Mouse (Mus musculus) kidney, postnatal 0 days (tissue): ENCODE results near the gene Crtap. TPM values are rescaled to one million over a fixed set of nuclear protein-coding genes. Genes with fewer than 3 reads are reported as not detected.
A peak's percentile ranks its signal among the peaks of the same experiment; 100 is the strongest.

Experiments
- ATAC-seq: fragments of 200-750 bp; cut with Nextera tagmentation; replicated peaks from 2 replicates; pipeline ENCODE4 v1.8.0; 2017; ENCODE audit warnings: low read depth, moderate number of reproducible peaks, moderate TSS enrichment, moderate library complexity; ENCODE audit not compliant: low FRiP score
- DNase-seq: peaks from one replicate; pipeline ENCODE4 v3.0.0-alpha.2; 2016; ENCODE audit warnings: low spot score
- H3K27ac ChIP-seq: fragments of 300-500 bp; sonication (generic); 2 replicates; pipeline ENCODE4 v1.5.1; 2014; ENCODE audit warnings: mild to moderate bottlenecking
- H3K27me3 ChIP-seq: fragments of 300-500 bp; sonication (generic); 2 replicates; pipeline ENCODE4 v1.6.1; 2014; ENCODE audit warnings: low read length, mixed read lengths; ENCODE audit not compliant: insufficient read depth
- H3K36me3 ChIP-seq: fragments of 300-500 bp; sonication (generic); 2 replicates; pipeline ENCODE4 v1.6.1; 2014; ENCODE audit warnings: low read length, mixed read lengths; ENCODE audit not compliant: insufficient read depth
- H3K4me1 ChIP-seq: fragments of 300-500 bp; sonication (generic); replicated peaks from 2 replicates; pipeline ENCODE4 v1.6.1; 2014; ENCODE audit warnings: antibody characterized with exemption, low read length, mixed read lengths; ENCODE audit not compliant: insufficient read depth
- H3K4me2 ChIP-seq: fragments of 300-500 bp; sonication (generic); 2 replicates; pipeline ENCODE4 v1.6.1; 2014; ENCODE audit warnings: mild to moderate bottlenecking, low read length, moderate library complexity, mixed read lengths
- H3K4me3 ChIP-seq: fragments of 300-500 bp; sonication (generic); replicated peaks from 2 replicates; pipeline ENCODE4 v1.5.1; 2014; ENCODE audit warnings: low read depth, low read length
- H3K9ac ChIP-seq: fragments of 300-500 bp; sonication (generic); 2 replicates; pipeline ENCODE4 v1.6.1; 2014; ENCODE audit warnings: low read depth, low read length
- H3K9me3 ChIP-seq: fragments of 300-500 bp; sonication (generic); replicated peaks from 2 replicates; pipeline ENCODE4 v1.6.1; 2016; ENCODE audit warnings: low read length, inconsistent platforms, mixed read lengths
- CTCF ChIP-seq: IDR thresholded peaks from 2 replicates; pipeline ENCODE4 v1.5.1; 2016; ENCODE audit warnings: antibody characterized with exemption, low read depth, mild to moderate bottlenecking, moderate library complexity
- WGBS: fragments of 180-500 bp; shearing (Covaris S2); extraction: QIAGEN DNeasy Blood & Tissue Kit; methylation state at CpG from one replicate; pipeline ENCODE4 v1.1.7; 2014; 5-methylcytosine and 5-hydroxymethylcytosine counted together
- polyA plus RNA-seq: library from polyadenylated mRNA; unstranded; fragments of >200 nt; fragmentation: Nextera tagmentation; extraction: Ambion mirVana; gene quantifications from 2 replicates; pipeline ENCODE4 v1.2.1, GENCODE M21; 2015

Gene Crtap
- polyA plus RNA-seq, 1 experiment from 2014 or later = 133 TPM

DNA sequence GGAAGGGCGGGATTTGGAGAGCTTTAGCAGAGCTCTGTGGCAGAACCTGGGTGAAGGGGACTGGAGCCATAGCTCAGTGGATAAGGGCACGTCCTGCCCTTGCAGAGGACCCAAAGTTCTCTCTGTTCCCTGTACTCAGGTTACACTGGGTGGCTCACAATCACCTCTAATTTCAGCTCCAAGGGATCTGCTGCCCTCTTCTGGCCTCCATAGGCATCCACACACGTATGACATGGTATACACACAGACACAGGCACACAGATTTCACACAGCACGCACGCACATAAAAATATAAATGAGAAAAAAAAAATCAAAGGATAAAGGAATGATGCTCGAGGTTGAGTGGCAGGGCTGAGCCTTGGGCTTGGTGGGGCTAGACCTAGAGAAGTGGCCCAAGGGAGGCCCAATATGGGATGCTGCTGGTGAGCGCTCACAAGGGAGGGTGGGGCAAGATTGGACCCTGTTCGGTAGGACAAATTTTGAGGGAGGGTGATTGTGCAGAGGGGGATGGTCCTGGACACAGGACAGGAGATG is 1.0 kb downstream of the Crtap start:
- Histone ChIP-seq H3K27me3 (no peaks in the 10 kb centered on the region), H3K4me2 (peak overlapping the region; percentile 94), H3K4me3 (peak overlapping the region; percentile 86), H3K36me3 (peaks cover 4% of the 10 kb centered on the region; the same call in 1 of the 2 replicates), H3K27ac (peak overlapping the region; percentile 92; the same call in 1 of the 2 replicates), H3K9ac (no peak overlapping the region; the same call in 1 of the 2 replicates), H3K9me3 (no peaks in the 10 kb centered on the region), H3K4me1 (peaks cover 7% of the 10 kb centered on the region; the same call in 1 of the 2 replicates)
- ATAC-seq = peak; percentile 42
- peak; percentile 22 for DNase-seq
- 75% methylated on average over 8 of the region's 8 CpGs for WGBS
- peak; percentile 61 for TF ChIP-seq CTCF

- ATAC-seq (peak; percentile 14; the same call in 1 of the 2 replicates), DNase-seq (no peak)
- 50% methylated on average over 3 of the region's 3 CpGs for WGBS
- Histone ChIP-seq H3K27me3 (no peaks in the 10 kb centered on the region), H3K9ac (no peak overlapping the region), H3K9me3 (no peaks in the 10 kb centered on the region), H3K27ac (0 out of 2 replicates have a peak overlapping the region, but pooled peaks have one; percentile 21), H3K4me2 (0 out of 2 replicates have a peak overlapping the region, but pooled peaks have one; percentile 0), H3K36me3 (peaks cover 6% of the 10 kb centered on the region; the same call in 1 of the 2 replicates), H3K4me3 (no peak overlapping the region), H3K4me1 (peaks cover 7% of the 10 kb centered on the region; the same call in 1 of the 2 replicates)
- no peak for TF ChIP-seq CTCF
Observed at GRCm38 (mm10) chr9:114388701-114389370, 1.6 kb downstream of the Crtap start.

- Histone ChIP-seq H3K4me3 (no peak overlapping the region), H3K27me3 (no peaks in the 10 kb centered on the region), H3K27ac (no peak overlapping the region), H3K9ac (no peak overlapping the region), H3K36me3 (peaks cover 6% of the 10 kb centered on the region; the same call in 1 of the 2 replicates), H3K4me1 (peaks cover 7% of the 10 kb centered on the region; the same call in 1 of the 2 replicates), H3K9me3 (no peaks in the 10 kb centered on the region), H3K4me2 (0 out of 2 replicates have a peak overlapping the region, but pooled peaks have one; percentile 0)
- WGBS = 81% methylated on average over 8 of the region's 8 CpGs
- ATAC-seq (no peak), DNase-seq (no peak)
- no peak for TF ChIP-seq CTCF
Observed at GRCm38 (mm10) chr9:114388288-114388687, 2.2 kb downstream of the Crtap start.

DNA sequence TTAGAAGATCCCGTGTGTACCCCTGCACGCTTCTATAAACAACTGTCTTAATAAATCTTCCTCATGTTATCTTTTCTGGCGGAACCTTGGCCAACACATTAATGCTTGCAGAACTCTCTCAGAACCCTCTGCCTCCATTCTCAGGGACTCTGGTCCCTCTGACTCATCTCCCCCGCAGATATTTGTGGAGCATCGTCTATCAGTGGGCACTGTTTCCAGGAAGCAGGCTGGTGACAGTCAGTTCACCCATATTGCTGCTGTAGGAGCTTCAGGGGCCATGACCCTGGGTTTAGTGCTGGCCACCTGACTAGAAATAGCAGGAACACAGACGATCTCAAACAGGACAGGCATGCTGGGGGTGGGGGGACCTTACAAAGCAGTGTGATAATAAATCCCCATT is 3.4 kb downstream of the Crtap start:
- 39% methylated on average over 6 of the region's 6 CpGs for WGBS

GRCm38 (mm10) chr9:114385160-114385559 is 5.3 kb downstream of the Crtap start:
- Histone ChIP-seq H3K4me1 (peaks cover 7% of the 10 kb centered on the region; the same call in 1 of the 2 replicates), H3K9me3 (no peaks in the 10 kb centered on the region), H3K4me2 (no peak overlapping the region), H3K36me3 (peaks cover 14% of the 10 kb centered on the region; the same call in 1 of the 2 replicates), H3K9ac (no peak overlapping the region), H3K4me3 (no peak overlapping the region), H3K27me3 (no peaks in the 10 kb centered on the region), H3K27ac (no peak overlapping the region)
- ATAC-seq = no peak
- 93% methylated on average over 10 of the region's 10 CpGs for WGBS
- TF ChIP-seq CTCF = no peak
- no peak for DNase-seq

More for the DNA sequence above, 3.4 kb downstream of the Crtap start:
- H3K4me3 ChIP-seq = no peak overlapping the region
- H3K9ac ChIP-seq = no peak overlapping the region
- ATAC-seq = no peak
- TF ChIP-seq CTCF = no peak
- no peaks in the 10 kb centered on the region for H3K27me3 ChIP-seq
- H3K4me1 ChIP-seq = peaks cover 7% of the 10 kb centered on the region; the same call in 1 of the 2 replicates
- H3K9me3 ChIP-seq = no peaks in the 10 kb centered on the region
- H3K4me2 ChIP-seq = no peak overlapping the region
- peaks cover 8% of the 10 kb centered on the region; the same call in 1 of the 2 replicates for H3K36me3 ChIP-seq
- no peak overlapping the region for H3K27ac ChIP-seq
- no peak for DNase-seq

DNA sequence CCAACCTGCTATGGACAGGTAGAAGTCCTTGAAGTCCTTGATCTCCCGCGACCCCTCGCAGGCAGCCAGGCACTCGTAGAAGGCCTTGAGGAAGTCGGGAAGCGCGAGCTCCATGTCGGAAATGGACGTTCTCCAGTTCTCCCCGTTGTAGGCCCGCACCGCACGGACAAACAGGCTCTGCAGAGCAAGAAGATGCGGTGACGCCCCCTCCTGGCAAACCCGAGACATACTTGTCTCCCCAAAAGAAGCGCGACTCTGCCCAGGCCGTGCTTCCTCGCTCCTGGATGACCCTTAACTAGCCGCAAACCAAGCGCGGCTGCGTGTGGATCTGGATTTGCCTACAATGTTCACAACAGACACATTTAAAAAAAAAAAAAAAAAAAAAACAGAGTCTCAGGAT is 5.8 kb downstream of the Crtap start:
- DNase-seq (no peak), ATAC-seq (no peak)
- Histone ChIP-seq H3K27me3 (no peaks in the 10 kb centered on the region), H3K4me1 (peaks cover 7% of the 10 kb centered on the region; the same call in 1 of the 2 replicates), H3K36me3 (peaks cover 19% of the 10 kb centered on the region; the same call in 1 of the 2 replicates), H3K4me3 (no peak overlapping the region), H3K9me3 (no peaks in the 10 kb centered on the region), H3K4me2 (no peak overlapping the region), H3K9ac (no peak overlapping the region), H3K27ac (no peak overlapping the region)
- TF ChIP-seq CTCF = no peak
- WGBS = 95% methylated on average over 24 of the region's 24 CpGs
